Mouse (Mus musculus): ENCODE measurements at regions not wholly inside any gene's neighbourhood (a gene's known extent, or its start where the extent isn't known, plus 50 kb on each side); places are given as distances from the start of the nearest gene placed in this dataset.
A peak's percentile ranks its signal among the peaks of the same experiment; 100 is the strongest.

GRCm38 (mm10) chr13:106332025-106332424, 604.7 kb downstream of the Ipo11 start:
- H3K36me3 ChIP-seq (ENCODE audit: insufficient read depth), result no peaks in the 10 kb centered on the region
- no peak for TF ChIP-seq CTCF (IDR thresholded peaks at IDR 0.05; ENCODE audit: low read depth)
- ATAC-seq (no peak), DNase-seq (no peak)
- H3K4me1 ChIP-seq (ENCODE audit: insufficient read depth), result no peaks in the 10 kb centered on the region
- H3K4me3 ChIP-seq (ENCODE audit: low read depth, low read length), result no peak overlapping the region
- no peak overlapping the region for H3K27ac ChIP-seq (ENCODE audit: low read depth, low read length)
- no peak overlapping the region for H3K9ac ChIP-seq
- no peak overlapping the region for H3K4me2 ChIP-seq (ENCODE audit: low read depth)
- H3K27me3 ChIP-seq (ENCODE audit: insufficient read depth, low read length), result no peaks in the 10 kb centered on the region
- H3K9me3 ChIP-seq (ENCODE audit: low read length), result no peaks in the 10 kb centered on the region

- no peak overlapping the region for H3K27ac ChIP-seq (ENCODE audit: low read depth, low read length)
- H3K4me2 ChIP-seq (ENCODE audit: low read depth), result no peak overlapping the region
- no peaks in the 10 kb centered on the region for H3K4me1 ChIP-seq (ENCODE audit: insufficient read depth)
- H3K4me3 ChIP-seq (ENCODE audit: low read depth, low read length), result no peak overlapping the region
- 12% methylated on average over 3 of the region's 3 CpGs for WGBS
- no peak overlapping the region for H3K9ac ChIP-seq
- no peaks in the 10 kb centered on the region for H3K27me3 ChIP-seq (ENCODE audit: insufficient read depth, low read length)
- ATAC-seq (peak; percentile 76), DNase-seq (peak; percentile 32)
- no peaks in the 10 kb centered on the region for H3K36me3 ChIP-seq (ENCODE audit: insufficient read depth)
- no peaks in the 10 kb centered on the region for H3K9me3 ChIP-seq (ENCODE audit: low read length)
- TF ChIP-seq CTCF (IDR thresholded peaks at IDR 0.05; ENCODE audit: low read depth), result no peak
Observed at GRCm38 (mm10) chr13:106318980-106319379, 617.8 kb downstream of the Ipo11 start.

DNA sequence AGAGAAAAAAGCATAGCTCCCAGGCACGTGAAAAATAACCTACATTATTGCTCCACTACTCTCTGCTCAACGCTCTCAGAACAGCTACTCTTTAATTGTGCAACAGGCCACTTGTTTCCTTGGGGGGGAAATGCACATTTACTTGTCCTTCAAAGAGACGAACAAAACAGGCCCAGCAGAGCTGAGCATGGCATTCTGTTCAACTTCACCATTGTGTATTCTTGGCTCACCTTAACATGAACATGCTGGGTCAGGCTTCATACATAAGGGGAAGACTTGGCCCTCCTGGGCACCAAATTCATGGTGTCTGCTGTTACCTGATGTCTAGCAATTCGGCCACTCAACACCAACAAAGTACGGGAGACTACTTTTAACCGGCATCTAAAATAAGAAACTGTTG, 618.3 kb downstream of the Ipo11 start:
- DNase-seq (no peak), ATAC-seq (no peak)
- Histone ChIP-seq H3K36me3 (ENCODE audit: insufficient read depth) (no peaks in the 10 kb centered on the region), H3K4me1 (ENCODE audit: insufficient read depth) (no peaks in the 10 kb centered on the region), H3K9ac (no peak overlapping the region), H3K4me3 (ENCODE audit: low read depth, low read length) (no peak overlapping the region), H3K4me2 (ENCODE audit: low read depth) (no peak overlapping the region), H3K27me3 (ENCODE audit: insufficient read depth, low read length) (no peaks in the 10 kb centered on the region), H3K9me3 (ENCODE audit: low read length) (no peaks in the 10 kb centered on the region), H3K27ac (ENCODE audit: low read depth, low read length) (no peak overlapping the region)
- no peak for TF ChIP-seq CTCF (IDR thresholded peaks at IDR 0.05; ENCODE audit: low read depth)
- 27% methylated on average over 6 of the region's 6 CpGs for WGBS

- no peaks in the 10 kb centered on the region for H3K9me3 ChIP-seq (ENCODE audit: low read length)
- H3K36me3 ChIP-seq (ENCODE audit: insufficient read depth), result no peaks in the 10 kb centered on the region
- H3K4me1 ChIP-seq (ENCODE audit: insufficient read depth), result no peaks in the 10 kb centered on the region
- H3K4me3 ChIP-seq (ENCODE audit: low read depth, low read length), result no peak overlapping the region
- H3K27me3 ChIP-seq (ENCODE audit: insufficient read depth, low read length), result no peaks in the 10 kb centered on the region
- DNase-seq (no peak), ATAC-seq (no peak)
- H3K9ac ChIP-seq, result no peak overlapping the region
- H3K4me2 ChIP-seq (ENCODE audit: low read depth), result no peak overlapping the region
- TF ChIP-seq CTCF (IDR thresholded peaks at IDR 0.05; ENCODE audit: low read depth), result no peak
- 92% methylated on average over 2 of the region's 2 CpGs for WGBS
- H3K27ac ChIP-seq (ENCODE audit: low read depth, low read length), result no peak overlapping the region
Observed at GRCm38 (mm10) chr13:106317300-106317699, 619.5 kb downstream of the Ipo11 start.

- no peak overlapping the region for H3K27ac ChIP-seq (ENCODE audit: low read depth, low read length)
- DNase-seq, result peak; percentile 21
Observed at GRCm38 (mm10) chr13:106281181-106281580, 655.6 kb downstream of the Ipo11 start.

GRCm38 (mm10) chr13:106259874-106260273, 676.9 kb downstream of the Ipo11 start:
- whole genome bisulfite sequencing, result 73% methylated on average over 1 of the region's 1 CpGs
- ATAC-seq, result peak; percentile 65; the same call in 1 of the 2 replicates
- H3K4me3 ChIP-seq (ENCODE audit: low read depth, low read length), result no peak overlapping the region
- H3K9me3 ChIP-seq (ENCODE audit: low read length), result no peaks in the 10 kb centered on the region
- no peaks in the 10 kb centered on the region for H3K27me3 ChIP-seq (ENCODE audit: insufficient read depth, low read length)
- no peak for TF ChIP-seq CTCF (IDR thresholded peaks at IDR 0.05; ENCODE audit: low read depth)
- no peak overlapping the region for H3K4me2 ChIP-seq (ENCODE audit: low read depth)
- DNase-seq, result no peak
- H3K36me3 ChIP-seq (ENCODE audit: insufficient read depth), result no peaks in the 10 kb centered on the region
- H3K4me1 ChIP-seq (ENCODE audit: insufficient read depth), result no peaks in the 10 kb centered on the region
- no peak overlapping the region for H3K9ac ChIP-seq
- no peak overlapping the region for H3K27ac ChIP-seq (ENCODE audit: low read depth, low read length)

More at GRCm38 (mm10) chr13:106281181-106281580, 655.6 kb downstream of the Ipo11 start:
- no peak overlapping the region for H3K9ac ChIP-seq
- H3K4me1 ChIP-seq (ENCODE audit: insufficient read depth), result no peaks in the 10 kb centered on the region
- H3K4me2 ChIP-seq (ENCODE audit: low read depth), result no peak overlapping the region
- no peaks in the 10 kb centered on the region for H3K36me3 ChIP-seq (ENCODE audit: insufficient read depth)
- no peak overlapping the region for H3K4me3 ChIP-seq (ENCODE audit: low read depth, low read length)
- ATAC-seq, result peak; percentile 42; the same call in 1 of the 2 replicates
- H3K9me3 ChIP-seq (ENCODE audit: low read length), result no peaks in the 10 kb centered on the region
- TF ChIP-seq CTCF (IDR thresholded peaks at IDR 0.05; ENCODE audit: low read depth), result 0 out of 2 replicates have a peak, but pooled peaks have one; percentile 18
- WGBS, result 27% methylated on average over 3 of the region's 3 CpGs
- no peaks in the 10 kb centered on the region for H3K27me3 ChIP-seq (ENCODE audit: insufficient read depth, low read length)
